Mouse (Mus musculus): ENCODE results near the gene Rrp36.

Rrp36 gene

DNA sequence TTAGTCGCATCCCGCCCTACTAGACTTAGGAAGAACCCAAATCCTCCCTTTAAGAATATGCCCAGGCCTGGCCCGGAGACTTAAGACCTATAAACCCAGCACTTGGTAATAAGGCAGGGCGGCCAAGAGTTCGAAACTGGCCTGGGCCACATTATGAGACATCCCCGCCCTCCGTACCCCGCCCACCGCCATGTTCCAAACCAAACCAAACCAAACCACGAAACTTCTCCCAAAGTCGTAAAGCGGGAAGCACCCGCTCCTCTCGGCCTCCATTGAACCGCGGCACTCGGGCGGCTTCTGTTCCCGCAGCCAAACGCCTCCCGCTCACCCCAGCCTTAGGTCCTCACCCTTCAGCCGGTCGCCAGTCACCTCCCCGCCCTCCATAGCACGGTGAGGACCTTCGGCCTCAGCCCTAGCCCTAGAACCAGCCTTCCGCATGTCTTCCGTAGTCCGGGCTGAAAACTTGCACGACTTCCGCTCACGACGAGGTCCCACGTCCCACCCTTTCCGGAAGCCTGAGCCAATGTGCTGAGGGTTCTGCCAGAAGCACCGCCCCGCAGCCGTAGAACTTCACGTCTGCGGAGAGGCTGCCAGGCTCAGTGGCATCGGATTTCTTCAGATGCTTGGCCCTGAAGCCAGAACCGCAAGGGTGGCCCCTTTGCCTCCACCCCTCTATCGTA is at the start of gene Rrp36:
Gene Rrp36 (minus strand): TSS at position 503 of the 680 bp plus-strand sequence.
- DNase-seq (ENCODE audit: low spot score in 2 of 2), result peak; percentile 94 to 95

DNA sequence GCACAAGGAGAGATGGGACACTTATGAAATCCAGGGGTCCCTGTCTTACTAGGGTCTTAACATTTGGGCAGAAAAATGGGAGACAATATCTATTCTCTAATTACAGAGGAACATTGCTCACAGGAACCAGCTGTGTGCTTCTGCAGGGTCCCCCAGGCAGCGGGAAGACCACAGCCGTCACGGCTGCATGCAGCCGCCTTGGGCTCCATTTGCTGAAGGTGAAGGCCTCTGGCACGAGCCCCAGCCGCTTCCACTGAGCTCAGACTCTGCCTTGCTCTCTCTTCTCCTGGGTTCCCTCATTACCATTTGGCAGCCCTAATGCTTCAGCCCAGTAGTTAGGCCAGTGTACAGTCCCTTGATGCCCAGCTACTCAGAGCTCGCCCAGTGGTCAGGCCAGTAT is 46.9 kb upstream of the Rrp36 start:
- DNase-seq (ENCODE audit: low spot score in 2 of 2), result no peak

DNA sequence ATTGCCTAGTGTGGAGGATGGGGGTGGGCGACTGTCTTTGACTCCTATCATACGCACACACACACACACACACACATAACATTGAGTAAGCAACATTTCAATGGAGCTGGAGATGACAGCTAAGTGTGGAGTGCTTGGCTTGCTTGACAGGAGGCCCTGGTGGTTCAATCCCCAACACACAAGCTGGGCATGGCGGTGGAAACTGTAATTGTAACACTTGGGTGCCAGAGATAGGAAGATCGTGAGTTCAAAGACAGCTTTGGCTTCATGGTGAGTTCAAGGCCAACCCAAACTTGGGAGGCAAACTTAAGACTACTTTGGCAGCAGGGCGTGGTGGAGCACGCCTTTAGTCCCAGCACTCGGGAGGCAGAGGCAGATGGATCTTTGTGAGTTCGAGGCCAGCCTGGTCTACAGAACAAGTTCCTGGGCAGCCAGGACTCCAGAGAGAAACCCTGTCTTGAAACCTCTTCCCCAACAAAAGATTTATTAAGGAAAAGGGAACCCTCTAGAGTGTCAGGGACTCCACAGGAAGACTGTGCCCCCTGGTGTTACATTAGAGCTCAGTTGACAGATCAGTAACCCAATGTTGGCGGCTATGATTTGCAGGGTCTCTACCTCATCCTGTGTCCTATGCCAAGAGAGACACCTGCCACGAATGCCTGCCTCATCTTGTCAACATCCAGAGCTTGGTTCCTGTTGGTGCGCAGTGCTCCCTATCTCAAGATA is 40.8 kb upstream of the Rrp36 start:
- DNase-seq (ENCODE audit: low spot score in 2 of 2), result no peak

DNA sequence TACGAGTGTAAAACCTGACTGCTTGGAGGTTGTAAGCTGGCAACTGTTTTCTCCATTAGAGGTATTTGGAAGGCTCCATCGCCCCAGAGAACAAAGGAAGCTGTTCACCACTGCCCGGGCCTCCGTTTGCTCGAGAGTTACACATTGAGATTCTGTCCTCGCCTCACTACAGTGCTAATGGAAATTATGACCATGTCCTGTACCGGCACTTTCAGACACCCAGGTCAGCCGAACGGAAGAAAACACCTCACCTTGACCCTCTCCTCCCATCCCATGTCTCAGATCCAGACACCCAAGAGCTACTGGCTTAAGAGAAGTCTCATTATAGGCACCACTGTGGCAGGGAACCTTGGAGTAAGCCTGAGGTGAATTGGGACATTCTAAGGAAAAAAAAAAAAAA is 39.7 kb upstream of the Rrp36 start:
- no peak for DNase-seq (ENCODE audit: low spot score in 2 of 2)

DNA sequence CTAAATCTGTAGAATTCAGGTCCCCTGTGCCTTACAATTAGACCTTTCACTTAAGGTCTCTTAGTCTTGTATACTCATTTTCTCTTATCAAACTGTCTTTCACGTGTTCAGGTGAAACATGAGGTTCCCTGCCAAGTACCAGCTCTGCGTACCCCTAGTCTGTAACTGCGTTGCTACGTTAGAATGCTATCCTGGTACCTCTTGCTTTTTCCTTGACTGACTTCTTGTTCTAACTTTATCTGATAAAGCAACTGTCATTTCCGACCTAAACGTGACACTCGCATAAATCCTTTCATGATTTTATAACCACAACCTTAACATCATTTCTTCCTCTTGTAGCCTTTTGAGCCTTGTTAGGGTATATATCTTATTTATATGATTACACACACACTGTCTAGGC is 38.3 kb upstream of the Rrp36 start:
- no peak for DNase-seq (ENCODE audit: low spot score in 2 of 2)

DNA sequence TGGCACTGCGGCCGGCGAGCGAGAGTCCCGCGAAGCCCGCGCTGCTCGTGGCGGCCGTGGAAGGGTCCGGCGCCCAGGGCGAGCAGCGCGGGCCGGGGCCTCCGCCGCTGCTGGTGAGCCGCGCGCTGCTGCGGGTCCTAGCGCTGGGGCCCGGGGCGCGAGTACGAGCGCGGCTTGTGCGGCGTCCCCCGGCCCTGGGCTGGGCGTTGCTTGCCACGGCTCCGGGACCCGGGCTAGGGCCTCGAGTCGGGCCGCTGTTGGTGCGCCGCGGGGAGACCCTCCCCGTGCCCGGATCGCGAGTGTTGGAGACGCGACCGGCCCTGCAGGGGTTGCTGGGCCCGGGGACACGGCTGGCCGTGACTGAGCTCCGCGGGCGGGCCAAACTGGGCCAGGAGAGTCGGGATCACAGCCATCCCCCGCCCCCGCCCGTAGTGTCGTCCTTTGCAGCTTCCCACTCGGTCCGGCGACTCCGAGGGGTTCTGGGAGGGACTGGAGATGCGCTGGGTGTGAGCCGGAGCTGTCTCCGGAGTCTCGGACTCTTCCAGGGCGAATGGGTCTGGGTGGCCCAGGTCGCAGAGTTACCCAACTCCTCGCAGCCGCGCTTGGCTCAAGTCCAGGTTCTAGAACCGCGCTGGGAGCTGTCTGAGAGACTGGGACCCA is 37.6 kb upstream of the Rrp36 start:
- DNase-seq (ENCODE audit: low spot score in 2 of 2), result peak; percentile 63 to 65

DNA sequence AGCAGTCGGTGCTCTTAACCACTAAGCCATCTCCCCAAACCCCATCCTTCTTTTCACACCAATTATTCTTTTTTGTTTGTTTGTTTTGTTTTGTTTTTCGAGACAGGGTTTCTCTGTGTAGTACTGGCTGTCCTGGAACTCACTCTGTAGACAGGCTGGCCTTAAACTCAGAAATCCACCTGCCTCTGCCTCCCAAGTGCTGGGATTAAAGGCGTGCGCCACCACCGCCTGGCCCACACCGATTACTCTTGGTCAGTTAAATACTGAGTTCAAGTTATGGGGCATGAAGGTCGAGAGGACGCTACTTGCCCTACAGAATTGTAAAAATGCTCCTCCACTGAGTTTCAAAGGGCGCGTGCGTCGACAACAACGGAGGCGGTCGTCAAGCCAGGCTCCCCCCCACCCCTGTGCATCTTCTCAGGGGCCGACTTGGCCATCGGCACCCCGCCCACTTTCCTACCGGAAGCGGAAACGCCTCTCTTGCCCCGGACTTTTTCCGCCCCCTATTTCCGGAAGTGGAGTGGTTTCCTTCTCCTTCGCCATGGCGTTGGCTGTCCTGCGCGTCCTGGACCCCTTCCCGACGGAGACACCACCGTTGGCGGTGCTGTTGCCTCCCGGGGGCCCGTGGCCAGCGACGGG is 36.9 kb upstream of the Rrp36 start, which contains the start of gene Pex6:
Gene Pex6 (plus strand): TSS at position 505 of the 639 bp plus-strand sequence.
- DNase-seq (ENCODE audit: low spot score in 2 of 2), result peak; percentile 96

DNA sequence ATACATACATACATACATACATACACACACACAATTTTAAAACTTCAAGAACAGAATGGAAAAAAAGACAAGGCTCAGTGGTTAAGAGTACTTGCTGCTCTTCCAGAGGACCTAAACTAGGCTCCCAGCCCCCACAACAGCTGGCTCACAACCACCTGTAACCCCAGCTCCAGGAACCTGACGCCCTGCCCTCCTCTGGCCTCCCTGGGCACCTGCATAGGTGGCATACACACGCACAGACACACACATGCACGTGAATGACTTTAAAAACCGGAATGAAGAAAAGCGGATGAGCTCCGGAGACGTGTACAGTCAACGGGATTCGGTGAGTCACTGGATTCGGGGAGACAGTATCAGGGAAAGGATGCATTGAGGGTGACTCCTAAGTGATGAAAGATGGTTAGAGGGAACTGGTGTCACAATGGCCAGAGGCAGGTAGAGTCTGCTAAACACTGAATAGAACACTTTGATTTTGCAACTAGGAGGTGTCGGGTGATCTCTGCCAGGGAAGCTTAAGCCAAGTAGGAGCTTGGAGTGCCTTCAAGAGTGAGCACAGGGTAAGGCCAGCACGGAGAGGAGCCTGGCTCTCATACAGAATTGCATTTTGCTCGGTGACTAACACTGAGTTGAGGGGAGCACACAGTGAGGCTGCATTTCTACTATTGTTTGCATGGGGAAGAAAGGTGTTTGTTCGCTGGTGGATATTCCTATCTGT is 32.4 kb upstream of the Rrp36 start:
- DNase-seq (ENCODE audit: low spot score in 2 of 2), result no peak

DNA sequence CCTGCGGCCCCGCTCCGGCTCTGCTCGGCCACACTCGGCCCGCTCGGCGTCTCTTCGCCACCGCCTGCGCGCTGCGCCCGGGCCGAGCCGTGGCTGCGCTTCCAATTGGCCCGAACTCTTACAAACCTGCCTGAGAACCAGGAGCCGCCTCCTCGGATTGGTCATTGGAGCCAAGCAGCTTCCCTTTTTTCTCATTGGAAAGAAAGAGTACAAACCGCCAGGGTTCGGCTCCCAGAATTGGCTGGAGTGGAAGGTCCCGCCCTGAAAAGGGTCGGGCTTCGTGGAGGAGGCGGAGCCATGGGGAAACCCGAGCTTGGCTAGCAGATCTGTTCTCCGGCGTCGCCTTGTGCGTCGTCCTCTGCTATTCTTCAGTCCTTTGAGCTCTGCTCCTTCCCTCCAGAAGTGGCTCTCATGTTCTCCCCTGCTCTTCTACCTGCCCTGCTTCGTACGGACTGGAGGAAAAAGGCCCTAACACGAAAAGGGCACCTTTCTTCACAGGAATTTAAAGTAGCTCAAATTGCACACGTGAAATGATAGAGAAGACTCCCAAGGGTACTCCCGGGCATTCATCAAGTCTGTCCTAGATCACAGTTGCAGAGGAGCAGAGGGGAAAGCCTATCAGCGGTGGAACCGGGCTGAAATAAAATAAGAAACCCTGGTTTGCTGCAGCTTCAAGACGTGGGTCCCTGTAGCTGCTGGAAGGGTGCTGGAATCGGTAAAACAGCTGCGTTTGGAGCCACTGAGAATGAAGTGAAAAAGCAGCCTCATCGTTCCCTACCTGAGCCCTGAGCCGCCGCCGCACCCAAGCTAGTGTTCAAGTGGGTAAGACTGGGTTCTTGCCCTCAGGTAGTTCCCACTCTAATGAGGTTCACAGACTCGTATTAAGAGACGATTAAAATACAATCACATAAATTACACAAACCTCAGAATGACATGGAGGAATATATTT is 31.0 kb upstream of the Rrp36 start, which contains the start of gene Ppp2r5d:
Gene Ppp2r5d (minus strand): TSS at position 225 of the 949 bp plus-strand sequence.
- peak; percentile 98 to 99 for DNase-seq (ENCODE audit: low spot score in 2 of 2)

DNA sequence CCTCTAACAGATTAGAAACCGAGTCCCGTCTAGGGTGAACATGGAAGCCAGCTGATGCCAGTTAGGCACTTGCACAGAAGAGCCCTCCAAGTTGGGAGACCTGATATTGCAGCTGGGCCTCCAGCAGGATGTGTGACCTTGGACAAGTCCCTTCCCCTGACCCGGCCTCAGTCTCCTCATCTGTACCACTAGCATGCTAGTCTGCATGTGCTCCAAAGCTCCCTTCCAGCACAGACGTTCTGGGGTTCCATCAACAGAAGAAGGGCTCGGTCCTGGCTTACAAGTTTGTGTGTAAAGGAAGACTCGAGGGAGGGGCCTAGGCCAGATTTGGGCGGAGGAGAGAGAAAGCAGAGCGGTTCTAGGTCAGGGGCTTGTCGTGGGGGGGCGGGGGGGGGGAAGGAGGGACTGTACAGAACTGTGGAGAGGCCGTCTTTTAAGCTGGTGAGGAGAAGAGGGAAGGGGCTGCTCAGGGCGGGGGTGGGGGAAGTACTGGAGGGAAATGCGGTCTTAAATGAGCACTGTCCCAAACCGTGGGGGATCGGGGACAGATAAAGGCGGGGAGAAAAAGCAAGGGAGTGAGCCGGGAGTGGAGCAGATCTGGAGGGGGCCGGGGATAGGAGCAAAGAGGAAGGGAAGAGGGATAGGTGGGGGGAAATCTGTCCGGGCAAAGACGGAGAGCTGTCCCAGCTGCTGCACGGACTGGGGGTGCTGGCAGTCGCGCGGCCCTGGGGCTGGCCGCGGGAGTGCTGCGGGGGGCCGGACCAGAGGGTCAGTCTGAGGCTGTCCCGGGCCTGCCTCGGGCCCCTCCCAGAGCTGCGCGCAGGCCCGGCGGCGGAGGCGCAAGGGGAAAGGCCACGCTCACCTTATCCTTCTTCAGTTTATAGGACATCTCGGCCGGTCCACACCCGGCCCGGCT is 30.1 kb upstream of the Rrp36 start:
- peak in 1 of 2 experiments; percentile 42 for DNase-seq (ENCODE audit: low spot score in 2 of 2)

DNA sequence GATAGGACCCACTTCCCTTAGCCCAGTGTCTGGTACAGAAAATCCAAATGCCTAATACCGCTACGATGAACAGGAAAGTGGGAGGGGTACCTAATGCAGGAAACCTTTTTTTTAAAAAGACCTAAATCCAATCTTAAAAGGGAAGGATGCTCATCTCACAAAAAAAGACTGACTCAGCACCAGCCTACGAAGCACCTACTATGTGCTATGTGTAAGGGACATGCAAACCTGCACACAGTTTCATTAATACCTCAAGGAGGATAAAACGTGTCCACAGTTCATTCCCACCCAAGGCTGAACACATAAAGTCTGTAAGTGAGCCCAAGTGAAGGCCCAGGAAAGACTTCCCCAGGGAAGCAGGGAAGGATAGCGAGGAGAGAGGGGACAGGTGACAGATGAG is 28.4 kb upstream of the Rrp36 start:
- no peak for DNase-seq (ENCODE audit: low spot score in 2 of 2)

DNA sequence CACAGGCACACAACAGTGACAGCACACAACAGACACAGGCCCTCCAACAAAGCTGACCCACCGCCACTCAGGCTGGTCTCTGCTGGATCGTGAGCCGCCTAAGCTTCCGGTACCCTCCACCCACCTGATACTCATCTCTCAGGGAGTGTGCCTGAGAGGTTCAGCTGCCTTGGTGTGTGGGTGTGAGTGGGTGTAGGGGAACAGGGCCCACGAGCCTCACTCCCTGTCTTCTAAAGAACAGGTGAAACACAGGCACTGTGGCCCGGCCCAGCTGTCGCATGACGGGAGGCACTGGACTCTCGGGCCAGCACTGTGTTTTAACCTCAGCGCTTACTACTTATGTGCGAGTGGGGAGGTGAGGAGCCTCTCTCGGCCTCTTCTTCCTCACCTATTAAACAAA is 27.9 kb upstream of the Rrp36 start:
- DNase-seq (ENCODE audit: low spot score in 2 of 2), result no peak

DNA sequence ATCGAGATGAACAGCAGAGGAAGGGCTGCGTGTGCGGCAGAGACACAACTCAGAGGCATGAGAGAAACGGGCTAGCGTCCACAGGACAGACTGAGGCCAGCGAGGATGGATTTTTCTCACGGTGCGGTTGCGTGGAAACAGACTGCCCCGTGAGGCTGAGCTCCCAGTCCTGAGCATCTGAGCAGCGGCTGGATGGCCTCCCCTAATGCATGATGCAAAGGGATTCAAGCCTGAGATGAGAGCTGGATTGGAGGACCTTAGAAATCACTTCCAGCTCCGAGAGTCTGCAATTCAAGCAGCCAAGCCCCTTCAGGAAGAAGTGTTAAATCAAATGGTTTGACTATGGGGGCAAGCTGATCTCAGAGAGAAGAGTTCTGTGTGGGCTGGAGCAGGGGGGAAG is 27.3 kb upstream of the Rrp36 start:
- DNase-seq (ENCODE audit: low spot score in 2 of 2), result no peak

DNA sequence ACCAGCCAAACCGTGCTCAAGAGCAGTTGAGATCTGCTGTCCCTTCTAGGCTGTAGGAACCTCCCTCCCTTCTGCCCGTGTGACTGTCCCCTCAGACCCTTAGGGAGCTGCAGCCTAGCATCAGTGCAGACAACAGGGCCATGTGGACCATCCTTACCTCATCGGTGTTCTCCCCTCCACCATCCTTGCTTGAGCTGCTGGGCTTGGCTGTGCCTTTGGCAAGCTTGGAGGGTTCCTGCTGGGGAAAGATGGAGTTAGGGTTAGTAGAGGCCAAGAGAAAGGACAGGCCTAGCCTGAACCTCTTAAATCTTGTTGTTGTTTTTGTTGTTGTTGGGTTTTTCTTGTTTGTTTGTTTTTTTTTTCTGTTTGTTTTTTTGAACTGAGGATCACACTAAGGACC is 25.8 kb upstream of the Rrp36 start:
- no peak for DNase-seq (ENCODE audit: low spot score in 2 of 2)

DNA sequence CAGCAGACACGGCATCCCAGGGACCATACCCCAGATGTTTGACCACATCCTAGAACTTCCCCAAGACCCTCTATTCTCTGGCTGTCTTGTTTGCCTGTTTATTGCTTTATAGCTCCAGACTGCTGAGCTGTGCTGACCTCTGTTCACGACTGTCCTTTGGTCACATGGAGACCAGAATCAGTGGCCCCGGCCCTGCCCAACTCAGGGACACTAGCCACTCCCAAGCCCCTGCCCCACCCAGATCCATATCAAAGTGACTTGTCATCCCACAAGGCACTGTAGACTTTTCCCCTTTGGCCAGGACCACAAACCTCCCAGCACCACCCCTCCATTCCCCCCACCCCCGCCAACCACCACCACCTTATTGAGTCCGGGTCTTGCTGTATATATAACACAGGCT is 25.1 kb upstream of the Rrp36 start:
- DNase-seq (ENCODE audit: low spot score in 2 of 2), result no peak

DNA sequence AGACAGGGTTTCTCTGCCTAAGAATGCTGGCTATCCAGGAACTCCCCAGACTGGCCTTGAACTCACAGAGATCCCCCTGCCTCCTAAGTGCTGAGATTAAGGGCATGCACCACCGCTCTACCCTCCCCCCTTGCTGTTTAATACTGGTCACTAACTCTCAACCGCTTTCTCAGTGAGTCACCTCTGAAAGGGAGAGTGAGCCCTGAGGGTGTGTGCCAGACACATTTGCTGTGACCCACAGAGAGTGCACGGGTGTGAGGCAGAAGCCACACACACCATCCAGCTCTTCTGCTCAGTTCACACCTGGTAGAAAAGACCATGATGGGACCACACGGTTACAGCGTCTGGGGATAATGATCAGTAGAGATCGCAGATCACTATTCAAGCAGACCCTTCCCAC is 24.4 kb upstream of the Rrp36 start:
- no peak for DNase-seq (ENCODE audit: low spot score in 2 of 2)

DNA sequence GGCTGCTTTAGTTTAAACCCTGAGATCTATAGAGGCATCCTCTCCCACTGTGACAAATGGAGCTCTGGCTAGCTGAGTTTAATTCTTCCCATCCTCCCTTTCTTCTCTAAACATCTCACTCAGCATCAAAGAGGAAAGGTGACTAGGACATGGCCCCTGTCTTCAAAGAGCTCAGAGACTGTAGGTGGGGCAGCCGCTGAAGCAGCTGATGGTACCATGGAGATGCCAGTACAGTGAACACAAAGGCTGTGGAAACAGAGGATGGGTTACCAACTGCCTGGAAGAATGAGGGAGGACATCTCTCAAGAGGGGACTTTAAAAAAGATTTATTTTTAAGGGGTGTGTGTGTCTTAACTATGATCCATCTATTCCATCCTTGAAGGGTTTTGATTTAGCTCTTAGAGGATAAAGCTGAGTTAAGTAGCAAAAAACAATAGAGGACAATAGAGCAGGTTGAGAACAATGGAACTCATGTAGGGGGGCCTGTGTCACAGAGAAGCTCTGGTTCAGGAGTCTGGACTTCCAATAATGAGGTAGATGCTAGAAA is 20.4 kb upstream of the Rrp36 start:
- DNase-seq (ENCODE audit: low spot score in 2 of 2), result no peak

DNA sequence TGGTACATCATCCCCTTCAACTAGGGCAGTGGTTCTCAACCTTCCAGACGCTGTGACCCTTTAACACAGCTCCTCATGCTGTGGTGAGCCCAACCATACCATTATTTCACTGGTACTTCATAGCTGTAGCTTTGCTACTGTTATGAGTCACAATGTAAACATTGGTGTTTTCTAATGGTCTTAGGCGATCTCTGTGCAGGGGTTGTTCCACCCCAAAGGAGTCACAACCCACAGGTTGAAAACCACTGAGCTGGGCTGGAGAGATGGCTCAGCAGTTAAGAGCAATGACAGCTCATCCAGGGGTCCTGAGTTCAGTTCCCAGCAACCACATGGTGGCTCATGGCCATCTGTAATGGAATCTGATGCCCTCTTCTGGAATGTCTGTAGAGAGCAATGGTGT is 17.2 kb upstream of the Rrp36 start:
- DNase-seq (ENCODE audit: low spot score in 2 of 2), result no peak

DNA sequence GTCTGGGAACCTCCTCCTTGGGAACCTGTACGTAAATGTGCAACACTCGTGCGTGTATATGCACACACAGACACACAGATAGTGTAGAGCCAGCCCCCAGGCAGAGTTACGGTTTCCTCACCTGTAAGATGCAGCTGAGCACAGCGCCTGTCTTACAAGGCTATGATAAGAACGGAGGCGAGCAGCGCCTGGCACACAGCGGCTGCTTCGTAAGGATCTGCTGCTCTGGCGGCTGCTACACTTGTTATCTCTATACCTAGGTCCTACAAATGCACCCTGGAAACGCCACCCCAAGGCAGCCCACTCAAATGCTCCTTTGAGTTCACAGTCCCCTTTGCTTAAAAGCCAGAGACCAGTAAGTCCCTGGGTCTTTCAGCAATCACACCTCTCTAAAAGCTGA is 16.5 kb upstream of the Rrp36 start:
- DNase-seq (ENCODE audit: low spot score in 2 of 2), result no peak
